Mouse (Mus musculus) embryonic facial prominence, embryonic 12.5 days (tissue): ENCODE results near the gene Creb3l1. TPM values are rescaled to one million over a fixed set of nuclear protein-coding genes. Genes with fewer than 3 reads are reported as not detected.

ENCODE experiments used
- ATAC-seq: fragments of 200-750 bp; cut with Nextera tagmentation; 2 replicates; pipeline ENCODE4 v1.8.0; 2017; ENCODE audit not compliant: insufficient number of reproducible peaks, insufficient read depth, low FRiP score, low TSS enrichment
- H3K27ac ChIP-seq: fragments of 300-500 bp; sonication (generic); 2 replicates; pipeline ENCODE4 v1.5.1; 2016; ENCODE audit warnings: mild to moderate bottlenecking
- H3K27me3 ChIP-seq: fragments of 300-500 bp; sonication (generic); 2 replicates; pipeline ENCODE4 v1.6.1; 2016; ENCODE audit warnings: mild to moderate bottlenecking, moderate library complexity
- H3K36me3 ChIP-seq: fragments of 300-500 bp; sonication (generic); 2 replicates; pipeline ENCODE4 v1.6.1; 2016; ENCODE audit warnings: mild to moderate bottlenecking
- H3K4me1 ChIP-seq: fragments of 300-500 bp; sonication (generic); 2 replicates; pipeline ENCODE4 v1.6.1; 2016
- H3K4me2 ChIP-seq: fragments of 300-500 bp; sonication (generic); replicated peaks from 2 replicates; pipeline ENCODE4 v1.6.1; 2016; ENCODE audit warnings: mild to moderate bottlenecking, moderate library complexity
- H3K4me3 ChIP-seq: fragments of 300-500 bp; sonication (generic); 2 replicates; pipeline ENCODE4 v1.5.1; 2016; ENCODE audit warnings: mild to moderate bottlenecking
- H3K9ac ChIP-seq: fragments of 300-500 bp; sonication (generic); 2 replicates; pipeline ENCODE4 v1.6.1; 2016; ENCODE audit warnings: mild to moderate bottlenecking, moderate library complexity
- H3K9me3 ChIP-seq: fragments of 300-500 bp; sonication (generic); 2 replicates; pipeline ENCODE4 v1.6.1; 2016; ENCODE audit warnings: mild to moderate bottlenecking, moderate library complexity
- WGBS: fragments of 180-500 bp; shearing (Covaris S2); methylation state at CpG from one replicate; pipeline ENCODE4 v1.1.7; 2016; 5-methylcytosine and 5-hydroxymethylcytosine counted together
- polyA plus RNA-seq: library from polyadenylated mRNA; unstranded; fragments of >200 nt; fragmentation: Nextera tagmentation; extraction: Ambion mirVana; gene quantifications from 2 replicates; pipeline ENCODE4 v1.2.1, GENCODE M21; 2016

The Creb3l1 gene
- polyA plus RNA-seq, 1 experiment from 2014 or later = 3.6 TPM

DNA sequence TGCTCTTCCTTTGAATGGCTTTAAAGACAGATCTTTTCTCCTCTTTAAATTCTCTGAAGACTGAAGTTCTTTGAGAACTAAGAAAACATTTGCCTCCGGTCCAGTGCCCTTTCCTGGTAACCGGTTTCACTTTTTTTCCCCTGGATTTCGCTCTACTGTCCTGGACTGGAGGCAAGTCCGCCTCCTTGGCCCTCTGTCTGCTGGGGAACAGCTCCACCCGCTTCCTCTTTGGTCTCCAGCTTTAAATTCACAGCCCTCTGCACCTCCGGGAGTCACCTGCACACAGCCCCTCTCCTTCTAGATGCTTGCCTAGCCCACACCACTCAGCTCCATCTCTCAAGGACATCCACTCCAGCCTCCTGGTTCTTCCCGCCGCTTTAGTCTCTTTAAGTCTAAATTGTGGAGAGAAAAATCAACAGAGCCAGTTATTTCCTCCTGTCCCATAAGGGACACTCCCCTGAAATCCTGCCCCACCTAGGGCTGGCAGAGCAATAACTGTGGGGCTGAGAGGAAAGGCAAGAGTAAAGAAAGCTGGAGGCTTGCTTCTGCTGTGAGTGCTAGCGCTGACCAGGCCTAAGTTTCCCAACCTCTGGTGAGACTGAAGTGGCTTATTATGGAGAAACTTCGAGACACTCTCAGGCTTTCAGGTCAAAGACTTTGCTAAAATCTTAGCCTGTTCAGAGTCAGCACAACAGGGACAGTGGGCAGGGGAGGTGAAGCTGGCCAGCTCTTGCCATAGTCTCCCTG, 5.3 kb upstream of the Creb3l1 start:
- H3K9ac ChIP-seq = no peak overlapping the region
- no peaks in the 10 kb centered on the region for H3K9me3 ChIP-seq
- H3K4me1 ChIP-seq = 0 out of 2 replicates have a peak, but pooled peaks cover 2% of the 10 kb centered on the region
- ATAC-seq = no peak
- no peak overlapping the region for H3K4me3 ChIP-seq
- H3K27ac ChIP-seq = no peak overlapping the region
- peaks cover 3% of the 10 kb centered on the region; the same call in 1 of the 2 replicates for H3K27me3 ChIP-seq
- no peak overlapping the region for H3K4me2 ChIP-seq
- H3K36me3 ChIP-seq = no peaks in the 10 kb centered on the region
- 78% methylated on average over 10 of the region's 10 CpGs for WGBS

DNA sequence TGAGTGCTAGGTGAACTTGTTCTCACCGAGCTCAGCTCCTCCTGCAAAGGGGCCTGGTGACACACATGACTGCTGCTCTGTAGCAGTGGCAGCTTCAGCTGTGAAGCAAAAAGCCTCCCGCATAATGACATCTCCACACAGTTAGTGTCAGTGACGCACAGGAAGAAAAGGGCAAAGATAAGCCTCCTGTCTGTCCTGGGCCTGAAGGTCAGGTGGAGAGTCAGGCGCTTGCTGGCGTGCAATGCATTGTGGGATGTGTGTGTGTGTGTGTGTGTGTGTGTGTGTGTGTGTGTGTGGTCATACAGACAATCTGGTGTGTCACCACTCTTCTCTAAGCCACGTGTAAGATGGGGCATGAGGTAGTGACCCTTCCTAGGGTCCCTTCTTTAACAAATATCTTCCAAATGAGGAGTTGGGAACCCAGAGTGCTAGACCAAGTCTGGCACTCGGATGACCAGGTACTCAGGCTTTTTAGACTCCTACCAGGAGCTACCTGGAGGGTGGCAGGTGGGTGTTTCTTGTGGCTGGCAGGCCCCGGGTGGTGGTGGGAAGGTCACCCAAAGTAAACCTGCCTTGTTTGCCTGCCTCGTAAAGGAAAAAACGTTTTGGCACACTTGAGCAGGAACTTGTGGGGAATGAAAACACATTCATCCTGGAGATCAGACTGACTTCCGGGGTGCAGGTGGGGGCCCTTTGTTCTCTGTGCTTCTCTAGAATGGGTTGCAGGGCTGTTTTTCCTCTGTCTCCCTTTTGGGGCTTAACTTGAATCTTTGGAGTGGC, 3.7 kb upstream of the Creb3l1 start:
- 66% methylated on average over 11 of the region's 11 CpGs for WGBS
- H3K4me2 ChIP-seq = no peak overlapping the region
- H3K9me3 ChIP-seq = no peaks in the 10 kb centered on the region
- H3K27me3 ChIP-seq = peaks cover 8% of the 10 kb centered on the region
- H3K36me3 ChIP-seq = no peaks in the 10 kb centered on the region
- ATAC-seq = no peak
- H3K4me1 ChIP-seq = peaks cover 14% of the 10 kb centered on the region
- no peak overlapping the region for H3K4me3 ChIP-seq
- H3K9ac ChIP-seq = no peak overlapping the region
- no peak overlapping the region for H3K27ac ChIP-seq

DNA sequence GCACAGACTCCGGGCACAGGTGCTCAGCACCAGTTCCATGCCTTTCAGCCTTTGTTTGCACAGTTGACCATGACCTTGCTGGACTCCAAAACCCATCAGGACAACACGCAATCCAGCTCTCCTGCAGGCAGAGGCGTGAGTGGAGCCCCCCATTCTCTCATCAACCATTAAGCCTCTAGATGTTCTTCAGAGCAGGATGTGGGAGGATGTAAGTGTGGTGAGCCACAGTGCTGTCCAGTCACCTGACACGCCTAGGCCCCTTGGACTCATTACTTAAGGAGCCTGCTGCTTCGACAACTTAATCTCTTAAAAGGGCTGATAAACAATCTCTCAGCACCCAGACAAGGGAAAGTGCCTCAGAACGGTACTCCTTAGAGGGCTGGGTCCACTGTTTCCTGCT, 1.7 kb upstream of the Creb3l1 start:
- no peak overlapping the region for H3K4me2 ChIP-seq
- H3K36me3 ChIP-seq = no peaks in the 10 kb centered on the region
- no peak overlapping the region for H3K4me3 ChIP-seq
- H3K9ac ChIP-seq = no peak overlapping the region
- H3K27me3 ChIP-seq = peaks cover 19% of the 10 kb centered on the region
- H3K4me1 ChIP-seq = peaks cover 15% of the 10 kb centered on the region
- ATAC-seq = no peak
- no peak overlapping the region for H3K27ac ChIP-seq
- whole genome bisulfite sequencing = 78% methylated on average over 6 of the region's 6 CpGs
- no peaks in the 10 kb centered on the region for H3K9me3 ChIP-seq

DNA sequence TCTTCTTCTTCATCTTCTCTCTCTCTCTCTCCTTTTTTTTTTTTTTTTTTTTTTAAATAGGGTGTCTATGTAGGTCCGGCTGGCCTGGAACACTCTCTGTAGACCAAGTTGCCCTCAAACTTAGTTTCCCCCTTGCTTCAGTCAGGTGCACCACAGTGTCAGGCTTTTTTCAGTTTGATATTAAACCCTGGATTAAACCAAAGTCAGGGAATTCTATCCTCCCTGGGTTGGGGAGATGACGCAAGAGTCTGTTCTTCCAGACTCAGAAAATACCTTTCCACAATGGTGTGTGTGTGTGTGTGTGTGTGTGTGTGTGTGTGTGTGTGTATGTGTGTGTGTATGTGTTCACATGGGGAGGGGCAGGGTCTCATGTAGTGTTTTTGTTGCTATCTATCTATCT, 900 bp upstream of the Creb3l1 start:
- H3K27ac ChIP-seq = no peak overlapping the region
- no peaks in the 10 kb centered on the region for H3K36me3 ChIP-seq
- no peak overlapping the region for H3K4me2 ChIP-seq
- H3K27me3 ChIP-seq = peaks cover 19% of the 10 kb centered on the region
- no peak overlapping the region for H3K9ac ChIP-seq
- H3K9me3 ChIP-seq = no peaks in the 10 kb centered on the region
- peaks cover 20% of the 10 kb centered on the region for H3K4me1 ChIP-seq
- H3K4me3 ChIP-seq = no peak overlapping the region
- WGBS = 87% methylated on average over 2 of the region's 2 CpGs
- ATAC-seq = no peak

DNA sequence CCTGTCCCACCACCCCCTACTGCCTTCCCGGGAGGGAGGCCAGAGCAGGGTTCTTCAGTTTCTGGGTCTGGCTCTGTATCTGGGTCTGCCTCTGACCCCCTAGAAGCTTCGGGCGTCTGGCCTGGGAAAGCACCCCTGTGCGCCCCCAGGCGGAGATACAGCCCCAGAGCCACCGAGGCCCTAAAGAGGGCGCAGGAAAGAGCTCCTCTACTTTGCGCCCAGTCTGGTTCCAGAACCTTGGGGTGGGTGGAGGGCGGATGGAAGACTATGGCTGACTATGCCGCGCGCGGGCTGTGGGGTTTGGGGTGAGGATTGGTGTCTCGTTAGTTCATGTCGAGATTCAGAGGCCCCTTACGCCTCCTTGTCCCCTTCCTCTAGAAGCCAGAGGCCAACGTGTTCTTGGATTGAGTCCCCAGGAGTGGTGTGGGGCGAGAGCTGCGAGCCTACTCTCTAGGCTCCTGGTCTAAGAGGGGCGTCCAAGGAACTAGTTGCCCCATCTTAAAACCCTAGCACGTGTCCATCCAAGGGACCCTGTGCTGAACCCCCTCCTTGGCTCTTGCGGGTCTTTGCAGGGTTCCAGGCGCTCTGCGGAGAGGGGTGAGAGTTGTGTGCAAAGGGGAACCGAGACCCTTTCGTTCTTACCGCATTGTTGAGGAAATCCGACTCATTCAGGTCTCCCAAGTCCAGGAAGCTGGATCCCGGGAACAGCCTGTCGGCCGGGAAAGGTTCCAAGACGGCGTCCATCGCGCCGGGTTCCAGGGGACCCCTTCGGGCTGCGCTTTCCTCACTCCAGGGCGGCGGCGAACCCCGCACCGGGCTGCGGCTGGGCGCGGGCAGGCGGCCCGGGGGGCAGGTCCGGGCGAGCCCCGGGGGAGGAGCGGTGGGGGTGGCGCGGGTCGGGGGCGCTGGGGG, 684 bp downstream of the Creb3l1 start:
- Histone ChIP-seq H3K27me3 (peaks cover 19% of the 10 kb centered on the region), H3K4me3 (peak overlapping the region; percentile 76), H3K9ac (peak overlapping the region; percentile 76), H3K9me3 (no peaks in the 10 kb centered on the region), H3K36me3 (no peaks in the 10 kb centered on the region), H3K4me1 (peaks cover 20% of the 10 kb centered on the region), H3K27ac (no peak overlapping the region), H3K4me2 (peak overlapping the region; percentile 97)
- 5% methylated on average over 53 of the region's 56 CpGs for WGBS
- peak; percentile 36; the same call in 1 of the 2 replicates for ATAC-seq

DNA sequence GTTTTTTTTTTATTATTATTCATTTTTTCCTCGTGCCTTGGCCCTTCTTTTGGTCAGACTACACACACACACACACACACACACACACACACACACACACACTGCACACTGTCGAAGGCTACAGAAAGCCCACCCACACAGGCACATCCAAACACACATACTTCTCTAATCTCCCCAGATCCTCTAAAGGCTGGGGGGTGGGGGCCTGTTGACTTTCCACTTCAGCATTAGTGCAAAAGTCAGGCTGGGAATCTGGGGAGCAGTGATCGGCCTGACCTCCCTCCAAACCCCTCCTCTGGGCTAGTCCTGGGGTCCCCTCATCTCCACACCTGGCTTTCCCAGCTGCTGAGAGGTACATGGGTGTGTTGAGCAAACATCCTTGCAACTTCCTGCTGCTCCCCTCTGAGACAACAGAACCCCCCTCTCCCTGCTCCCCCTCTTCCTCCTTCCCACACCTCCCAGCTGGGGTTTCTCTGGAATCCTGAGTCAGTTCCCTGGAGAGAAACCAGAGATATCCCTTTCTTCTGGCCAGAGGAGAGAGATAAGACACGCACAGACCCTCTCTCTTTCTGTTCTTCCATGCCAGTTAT, 3.5 kb downstream of the Creb3l1 start:
- H3K27ac ChIP-seq = no peak overlapping the region
- WGBS = 48% methylated on average over 4 of the region's 4 CpGs

DNA sequence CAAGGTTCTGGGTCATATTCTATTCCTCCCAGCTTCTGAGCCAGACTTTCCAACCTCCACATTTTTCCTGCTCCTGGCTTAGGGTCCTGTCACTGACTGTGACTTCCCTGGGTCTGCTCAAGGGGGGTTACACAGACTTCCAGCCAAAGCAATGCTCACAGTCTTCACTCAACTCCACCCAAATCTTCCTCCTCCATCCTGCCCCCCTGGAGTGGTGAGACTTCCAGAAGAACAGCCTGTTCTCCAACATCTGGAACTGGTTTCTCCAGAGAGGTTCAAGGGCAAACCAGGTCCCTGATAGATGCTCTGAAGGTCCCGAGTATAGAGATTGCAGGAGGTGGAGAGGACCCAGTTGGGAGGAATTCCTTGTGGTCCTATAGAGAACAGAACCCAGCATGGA, 6.9 kb downstream of the Creb3l1 start:
- Histone ChIP-seq H3K36me3 (no peaks in the 10 kb centered on the region), H3K9me3 (no peaks in the 10 kb centered on the region), H3K4me3 (no peak overlapping the region), H3K27me3 (peaks cover 10% of the 10 kb centered on the region; the same call in 1 of the 2 replicates), H3K4me1 (peaks cover 28% of the 10 kb centered on the region), H3K9ac (no peak overlapping the region), H3K27ac (no peak overlapping the region), H3K4me2 (no peak overlapping the region)
- 38% methylated on average over 1 of the region's 1 CpGs for WGBS
- no peak for ATAC-seq

More for the DNA sequence above, 3.5 kb downstream of the Creb3l1 start:
- no peaks in the 10 kb centered on the region for H3K36me3 ChIP-seq
- no peak overlapping the region for H3K4me2 ChIP-seq
- no peak for ATAC-seq
- H3K27me3 ChIP-seq = peaks cover 23% of the 10 kb centered on the region
- H3K4me3 ChIP-seq = no peak overlapping the region
- peaks cover 27% of the 10 kb centered on the region for H3K4me1 ChIP-seq
- H3K9me3 ChIP-seq = no peaks in the 10 kb centered on the region
- no peak overlapping the region for H3K9ac ChIP-seq

DNA sequence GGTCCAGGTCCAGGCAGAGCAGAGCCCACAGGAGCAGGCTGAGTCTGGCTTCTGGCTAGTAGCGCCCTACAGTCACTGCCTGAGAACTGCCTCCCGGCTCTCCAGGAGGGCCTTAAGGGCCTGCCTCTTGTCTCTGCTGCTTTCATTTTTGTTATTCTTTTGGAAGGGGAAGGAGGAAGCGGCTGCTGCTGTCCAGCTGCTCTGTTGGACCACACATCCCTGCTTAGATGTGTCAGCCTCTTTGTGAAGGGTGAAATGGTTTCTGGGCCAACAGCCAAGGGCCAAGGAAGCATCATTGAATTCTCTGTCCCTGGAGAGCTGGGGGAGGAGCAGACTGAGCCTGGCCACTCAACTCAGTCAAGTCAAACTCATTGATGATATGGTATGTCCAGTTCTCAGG, 7.3 kb downstream of the Creb3l1 start:
- H3K27ac ChIP-seq = no peak overlapping the region
- no peak overlapping the region for H3K4me2 ChIP-seq
- ATAC-seq = no peak
- H3K9ac ChIP-seq = no peak overlapping the region
- H3K36me3 ChIP-seq = no peaks in the 10 kb centered on the region
- peaks cover 33% of the 10 kb centered on the region for H3K4me1 ChIP-seq
- H3K27me3 ChIP-seq = peaks cover 6% of the 10 kb centered on the region; the same call in 1 of the 2 replicates
- 55% methylated on average over 3 of the region's 3 CpGs for WGBS
- no peak overlapping the region for H3K4me3 ChIP-seq
- no peaks in the 10 kb centered on the region for H3K9me3 ChIP-seq

DNA sequence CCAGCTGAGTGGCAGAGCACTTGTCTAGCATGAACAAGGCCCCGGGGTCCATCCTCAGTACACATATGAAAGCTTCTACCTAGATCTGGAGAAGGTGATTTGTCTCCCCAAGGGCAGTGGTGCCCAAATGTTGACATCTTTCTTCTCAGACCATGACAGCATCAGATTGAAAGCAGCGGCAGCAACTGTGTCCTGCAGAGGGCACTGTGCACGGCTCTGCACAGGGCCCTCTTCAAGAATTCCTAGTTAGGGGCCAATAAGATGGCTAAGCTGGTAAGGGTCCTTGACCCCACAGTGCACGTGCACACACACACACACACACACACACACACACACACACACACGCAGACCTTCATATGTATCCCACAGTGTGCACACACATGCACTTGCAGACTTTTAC, 9.4 kb downstream of the Creb3l1 start:
- H3K9ac ChIP-seq = no peak overlapping the region
- H3K27ac ChIP-seq = no peak overlapping the region
- no peaks in the 10 kb centered on the region for H3K9me3 ChIP-seq
- no peaks in the 10 kb centered on the region for H3K36me3 ChIP-seq
- 0 out of 2 replicates have a peak, but pooled peaks cover 4% of the 10 kb centered on the region for H3K27me3 ChIP-seq
- H3K4me2 ChIP-seq = no peak overlapping the region
- H3K4me1 ChIP-seq = peaks cover 26% of the 10 kb centered on the region
- ATAC-seq = no peak
- H3K4me3 ChIP-seq = no peak overlapping the region
- 76% methylated on average over 5 of the region's 5 CpGs for WGBS

DNA sequence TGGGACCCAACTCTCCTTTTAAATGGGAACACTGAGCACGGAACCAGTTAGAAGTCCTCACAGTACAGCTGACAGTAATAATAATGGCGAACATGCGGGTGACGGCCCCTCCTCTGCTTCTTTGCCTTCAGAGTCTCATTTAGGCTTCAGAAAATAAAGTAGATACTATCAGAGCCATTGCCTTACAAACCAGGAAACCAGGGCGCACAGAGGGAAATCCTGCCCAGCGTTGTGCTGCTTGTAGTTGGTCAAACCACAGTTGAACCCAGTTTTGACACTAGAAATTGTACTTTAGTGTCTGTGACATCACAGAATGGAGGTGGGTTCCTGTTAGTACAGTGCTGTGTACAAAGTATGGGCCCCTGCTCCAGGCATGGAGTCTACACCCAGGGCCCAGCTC, 10.1 kb downstream of the Creb3l1 start:
- ATAC-seq = no peak
- 80% methylated on average over 6 of the region's 6 CpGs for WGBS

More for the DNA sequence above, 10.1 kb downstream of the Creb3l1 start:
- H3K27ac ChIP-seq = no peak overlapping the region
- H3K9ac ChIP-seq = no peak overlapping the region
- no peaks in the 10 kb centered on the region for H3K9me3 ChIP-seq
- peaks cover 26% of the 10 kb centered on the region for H3K4me1 ChIP-seq
- H3K4me2 ChIP-seq = no peak overlapping the region
- no peak overlapping the region for H3K4me3 ChIP-seq
- no peaks in the 10 kb centered on the region for H3K36me3 ChIP-seq
- 0 out of 2 replicates have a peak, but pooled peaks cover 4% of the 10 kb centered on the region for H3K27me3 ChIP-seq
